Mouse (Mus musculus): ENCODE data around the gene Atg9b. TPM values are rescaled to one million over a fixed set of nuclear protein-coding genes. Genes with fewer than 3 reads are reported as not detected.

Gene Atg9b
- polyA plus RNA-seq, 1 experiment from 2014 or later, result 4.2 TPM

DNA sequence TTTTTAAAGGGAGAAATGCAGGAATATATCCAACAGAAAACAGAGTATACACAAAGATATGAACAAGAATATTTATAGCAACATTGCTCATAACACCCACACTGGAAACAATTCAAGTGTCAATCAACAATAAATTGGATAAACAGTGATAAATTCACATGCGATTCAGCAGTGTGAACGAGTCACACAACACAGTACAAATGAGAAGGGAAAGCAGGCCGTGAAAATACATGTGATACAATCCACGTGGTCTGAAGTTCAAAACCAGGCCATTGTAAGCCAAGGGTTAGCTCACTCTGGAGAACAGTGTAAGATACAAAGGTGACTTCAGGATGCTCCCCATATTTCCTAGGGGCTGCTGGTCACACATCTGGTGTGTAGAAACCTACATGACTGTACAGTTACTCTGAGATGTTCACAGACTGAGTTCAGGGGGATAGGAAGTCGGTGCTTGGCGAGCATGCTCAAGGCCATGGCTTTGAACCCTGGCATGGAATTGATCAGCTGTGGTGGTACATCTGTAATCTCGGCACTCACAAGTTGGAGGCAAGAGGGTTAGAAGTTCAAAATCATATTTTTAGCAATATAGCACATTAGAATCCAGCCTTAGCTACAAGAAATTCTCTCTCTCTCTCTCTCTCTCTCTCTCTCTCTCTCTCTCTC is 17.1 kb downstream of the Atg9b start:
- H3K27ac ChIP-seq (ENCODE audit: low read length), result no peak overlapping the region
- H3K9me3 ChIP-seq (replicated peaks; ENCODE audit: control insufficient read depth, low read length), result no peaks in the 10 kb centered on the region

DNA sequence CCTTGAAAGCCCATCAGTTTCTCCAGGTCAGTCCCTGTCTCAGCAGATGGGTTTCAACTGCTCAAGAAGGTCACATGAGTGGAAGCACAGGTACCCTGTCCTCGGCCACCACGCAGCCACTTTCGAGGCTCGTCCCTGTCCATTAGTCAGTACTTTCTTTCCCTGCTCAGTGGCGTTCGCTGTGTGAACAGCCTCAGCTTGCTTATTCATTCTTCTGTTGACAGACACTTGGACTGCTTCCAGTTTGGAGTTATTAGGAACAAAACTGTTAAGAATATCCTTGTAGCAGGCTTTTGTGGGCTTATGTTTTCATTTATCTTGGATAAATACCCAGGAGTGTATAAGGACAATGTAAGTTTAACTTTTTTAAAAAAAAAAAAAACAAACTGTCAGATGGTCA is 17.7 kb downstream of the Atg9b start:
- Histone ChIP-seq H3K27ac (ENCODE audit: low read length) (no peak overlapping the region), H3K4me1 (ENCODE audit: control insufficient read depth, insufficient read depth, low read length) (peaks cover 8% of the 10 kb centered on the region), H3K9me3 (replicated peaks; ENCODE audit: control insufficient read depth, low read length) (no peaks in the 10 kb centered on the region), H3K4me3 (replicated peaks; ENCODE audit: low read length) (no peak overlapping the region), H3K9ac (ENCODE audit: low read length) (no peak overlapping the region), H3K36me3 (ENCODE audit: control insufficient read depth, insufficient read depth, low read length) (no peaks in the 10 kb centered on the region), H3K27me3 (ENCODE audit: control insufficient read depth, insufficient read depth, low read length) (peaks cover 5% of the 10 kb centered on the region; the same call in 1 of the 2 replicates), H3K4me2 (ENCODE audit: low read depth, low read length) (no peak overlapping the region)
- WGBS, result 22% methylated on average over 6 of the region's 6 CpGs
- ATAC-seq (ENCODE audit: insufficient read depth, low FRiP score), result peak; percentile 47; the same call in 1 of the 2 replicates

More for the DNA sequence above, 17.1 kb downstream of the Atg9b start:
- H3K4me2 ChIP-seq (ENCODE audit: low read depth, low read length), result no peak overlapping the region
- no peak overlapping the region for H3K9ac ChIP-seq (ENCODE audit: low read length)
- no peak for ATAC-seq (ENCODE audit: insufficient read depth, low FRiP score)
- peaks cover 9% of the 10 kb centered on the region; the same call in 1 of the 2 replicates for H3K27me3 ChIP-seq (ENCODE audit: control insufficient read depth, insufficient read depth, low read length)
- no peaks in the 10 kb centered on the region for H3K36me3 ChIP-seq (ENCODE audit: control insufficient read depth, insufficient read depth, low read length)
- peaks cover 8% of the 10 kb centered on the region for H3K4me1 ChIP-seq (ENCODE audit: control insufficient read depth, insufficient read depth, low read length)
- WGBS, result 50% methylated on average over 7 of the region's 7 CpGs
- H3K4me3 ChIP-seq (replicated peaks; ENCODE audit: low read length), result no peak overlapping the region

DNA sequence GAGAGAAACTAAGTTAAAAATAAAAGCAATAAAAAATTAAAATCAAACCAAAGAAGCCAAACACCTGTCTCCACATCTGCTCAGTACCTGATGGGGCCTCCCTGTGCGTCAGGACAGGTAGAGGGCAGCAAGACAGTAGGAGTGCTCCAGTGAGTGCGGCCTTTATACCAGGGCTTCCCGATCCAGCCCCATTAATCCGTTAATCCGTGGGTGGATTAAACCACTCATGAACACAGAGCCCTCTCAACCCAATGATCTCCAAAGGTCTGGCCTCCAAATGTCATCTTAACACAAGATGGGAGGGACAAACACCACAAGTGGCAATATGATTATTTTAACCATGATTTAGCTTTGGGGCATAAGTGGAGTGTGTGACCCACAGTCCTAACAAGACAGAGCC is 18.1 kb downstream of the Atg9b start:
- Histone ChIP-seq H3K9me3 (replicated peaks; ENCODE audit: control insufficient read depth, low read length) (no peaks in the 10 kb centered on the region), H3K9ac (ENCODE audit: low read length) (no peak overlapping the region), H3K4me3 (replicated peaks; ENCODE audit: low read length) (no peak overlapping the region), H3K27ac (ENCODE audit: low read length) (no peak overlapping the region), H3K27me3 (ENCODE audit: control insufficient read depth, insufficient read depth, low read length) (peaks cover 4% of the 10 kb centered on the region; the same call in 1 of the 2 replicates), H3K4me1 (ENCODE audit: control insufficient read depth, insufficient read depth, low read length) (peaks cover 8% of the 10 kb centered on the region), H3K4me2 (ENCODE audit: low read depth, low read length) (no peak overlapping the region), H3K36me3 (ENCODE audit: control insufficient read depth, insufficient read depth, low read length) (no peaks in the 10 kb centered on the region)
- 69% methylated on average over 5 of the region's 5 CpGs for WGBS
- ATAC-seq (ENCODE audit: insufficient read depth, low FRiP score), result no peak

DNA sequence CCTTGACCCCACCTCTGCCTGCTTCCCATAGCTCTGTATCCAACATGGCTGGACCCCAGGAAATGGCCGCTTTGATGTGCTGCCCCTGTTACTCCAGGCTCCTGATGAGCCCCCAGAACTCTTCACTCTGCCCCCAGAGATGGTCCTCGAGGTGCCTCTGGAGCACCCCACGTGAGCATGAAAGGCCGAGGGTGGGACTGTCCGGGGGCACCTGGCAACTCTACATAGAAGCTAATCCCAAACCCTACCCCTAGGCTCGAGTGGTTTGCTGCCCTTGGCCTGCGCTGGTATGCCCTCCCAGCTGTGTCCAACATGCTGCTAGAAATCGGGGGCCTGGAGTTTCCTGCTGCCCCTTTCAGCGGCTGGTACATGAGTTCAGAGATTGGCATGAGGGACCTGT is 22.2 kb downstream of the Atg9b start:
- Histone ChIP-seq H3K4me3 (replicated peaks; ENCODE audit: low read length) (no peak overlapping the region), H3K4me1 (ENCODE audit: control insufficient read depth, insufficient read depth, low read length) (peaks cover 6% of the 10 kb centered on the region), H3K9me3 (replicated peaks; ENCODE audit: control insufficient read depth, low read length) (no peaks in the 10 kb centered on the region), H3K4me2 (ENCODE audit: low read depth, low read length) (no peak overlapping the region), H3K36me3 (ENCODE audit: control insufficient read depth, insufficient read depth, low read length) (no peaks in the 10 kb centered on the region), H3K9ac (ENCODE audit: low read length) (no peak overlapping the region), H3K27ac (ENCODE audit: low read length) (no peak overlapping the region), H3K27me3 (ENCODE audit: control insufficient read depth, insufficient read depth, low read length) (no peaks in the 10 kb centered on the region; the same call in 1 of the 2 replicates)
- no peak; the same call in 1 of the 2 replicates for ATAC-seq (ENCODE audit: insufficient read depth, low FRiP score)
- 83% methylated on average over 9 of the region's 9 CpGs for WGBS

DNA sequence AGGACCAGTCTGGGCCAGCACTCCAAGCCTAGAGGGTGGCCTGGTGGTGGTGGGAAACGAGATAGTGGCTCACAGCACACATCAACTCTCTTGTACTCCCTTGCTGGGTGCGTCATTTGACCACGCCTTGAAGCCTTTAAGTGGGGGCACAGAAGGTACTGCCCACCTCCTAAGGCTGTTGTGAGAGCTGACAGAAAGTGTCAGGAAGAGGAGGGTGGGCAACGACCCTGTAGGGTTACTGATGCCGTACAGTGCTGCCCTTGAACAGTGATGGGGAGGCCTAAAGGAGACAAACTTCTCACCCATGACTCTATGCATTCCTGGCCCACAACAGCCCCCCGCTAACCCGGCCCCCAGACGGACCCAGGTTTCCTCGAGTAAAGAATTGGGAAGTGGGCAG is 25.5 kb downstream of the Atg9b start:
- Histone ChIP-seq H3K36me3 (ENCODE audit: control insufficient read depth, insufficient read depth, low read length) (no peaks in the 10 kb centered on the region), H3K27ac (ENCODE audit: low read length) (no peak overlapping the region), H3K4me1 (ENCODE audit: control insufficient read depth, insufficient read depth, low read length) (no peaks in the 10 kb centered on the region), H3K27me3 (ENCODE audit: control insufficient read depth, insufficient read depth, low read length) (no peaks in the 10 kb centered on the region), H3K4me2 (ENCODE audit: low read depth, low read length) (no peak overlapping the region), H3K4me3 (replicated peaks; ENCODE audit: low read length) (no peak overlapping the region), H3K9ac (ENCODE audit: low read length) (no peak overlapping the region), H3K9me3 (replicated peaks; ENCODE audit: control insufficient read depth, low read length) (no peaks in the 10 kb centered on the region)
- 78% methylated on average over 9 of the region's 9 CpGs for WGBS
- ATAC-seq (ENCODE audit: insufficient read depth, low FRiP score), result no peak

DNA sequence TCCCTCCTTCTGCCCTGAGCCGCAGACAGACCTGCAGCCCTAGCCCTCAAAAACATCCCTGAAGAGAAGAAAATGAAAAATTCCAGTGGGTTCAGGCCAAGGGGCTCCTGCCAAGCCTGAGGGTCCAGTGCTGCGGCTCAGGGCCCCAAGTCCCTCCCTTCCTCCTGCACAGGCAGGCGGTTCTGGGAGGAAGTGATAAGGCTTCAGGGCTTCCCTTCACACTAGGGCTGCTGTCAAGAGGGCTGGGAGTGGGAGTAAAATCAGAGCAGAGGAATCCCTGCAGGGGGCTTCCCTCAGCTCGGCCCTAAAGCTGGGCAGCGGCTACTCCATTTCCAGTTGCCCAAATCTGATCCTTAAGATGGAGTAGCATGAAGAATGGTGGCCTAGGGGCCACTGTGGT is 26.4 kb downstream of the Atg9b start:
- ATAC-seq (ENCODE audit: insufficient read depth, low FRiP score), result no peak
- Histone ChIP-seq H3K9me3 (replicated peaks; ENCODE audit: control insufficient read depth, low read length) (no peaks in the 10 kb centered on the region), H3K4me3 (replicated peaks; ENCODE audit: low read length) (0 out of 2 replicates have a peak overlapping the region, but pooled peaks have one; percentile 23), H3K4me1 (ENCODE audit: control insufficient read depth, insufficient read depth, low read length) (0 out of 2 replicates have a peak, but pooled peaks cover under 1% of the 10 kb centered on the region), H3K9ac (ENCODE audit: low read length) (no peak overlapping the region), H3K27ac (ENCODE audit: low read length) (peak overlapping the region; percentile 22; the same call in 1 of the 2 replicates), H3K4me2 (ENCODE audit: low read depth, low read length) (no peak overlapping the region; the same call in 1 of the 2 replicates), H3K36me3 (ENCODE audit: control insufficient read depth, insufficient read depth, low read length) (no peaks in the 10 kb centered on the region), H3K27me3 (ENCODE audit: control insufficient read depth, insufficient read depth, low read length) (no peaks in the 10 kb centered on the region)
- WGBS, result 35% methylated on average over 5 of the region's 5 CpGs

DNA sequence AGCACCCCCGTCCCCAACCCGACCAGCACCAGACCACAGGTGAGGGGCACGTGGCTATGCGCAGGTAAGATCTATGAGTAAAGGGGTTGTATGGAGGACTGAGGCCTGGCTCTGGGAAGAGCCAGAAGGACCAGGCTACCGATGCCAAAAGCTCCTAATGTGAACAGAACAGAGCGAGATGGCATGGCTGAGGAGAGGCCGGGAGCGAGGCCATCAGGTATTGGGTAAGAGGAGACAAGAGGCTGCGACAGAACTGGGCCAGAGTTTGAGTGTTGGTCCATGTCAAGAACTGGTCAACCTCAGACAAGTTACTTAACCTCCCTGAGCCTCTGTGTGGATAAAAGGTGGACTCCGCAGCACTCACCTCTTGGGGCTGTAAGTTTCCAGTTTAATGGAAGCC is 27.0 kb downstream of the Atg9b start:
- 0 out of 2 replicates have a peak overlapping the region, but pooled peaks have one; percentile 5 for H3K4me2 ChIP-seq (ENCODE audit: low read depth, low read length)
- 0 out of 2 replicates have a peak overlapping the region, but pooled peaks have one; percentile 48 for H3K9ac ChIP-seq (ENCODE audit: low read length)
- H3K36me3 ChIP-seq (ENCODE audit: control insufficient read depth, insufficient read depth, low read length), result no peaks in the 10 kb centered on the region
- no peaks in the 10 kb centered on the region for H3K27me3 ChIP-seq (ENCODE audit: control insufficient read depth, insufficient read depth, low read length)
- 0 out of 2 replicates have a peak, but pooled peaks cover 3% of the 10 kb centered on the region for H3K4me1 ChIP-seq (ENCODE audit: control insufficient read depth, insufficient read depth, low read length)
- no peak for ATAC-seq (ENCODE audit: insufficient read depth, low FRiP score)
- H3K4me3 ChIP-seq (replicated peaks; ENCODE audit: low read length), result peak overlapping the region; percentile 23
- peak overlapping the region; percentile 22; the same call in 1 of the 2 replicates for H3K27ac ChIP-seq (ENCODE audit: low read length)
- WGBS, result 84% methylated on average over 10 of the region's 10 CpGs
- no peaks in the 10 kb centered on the region for H3K9me3 ChIP-seq (replicated peaks; ENCODE audit: control insufficient read depth, low read length)

DNA sequence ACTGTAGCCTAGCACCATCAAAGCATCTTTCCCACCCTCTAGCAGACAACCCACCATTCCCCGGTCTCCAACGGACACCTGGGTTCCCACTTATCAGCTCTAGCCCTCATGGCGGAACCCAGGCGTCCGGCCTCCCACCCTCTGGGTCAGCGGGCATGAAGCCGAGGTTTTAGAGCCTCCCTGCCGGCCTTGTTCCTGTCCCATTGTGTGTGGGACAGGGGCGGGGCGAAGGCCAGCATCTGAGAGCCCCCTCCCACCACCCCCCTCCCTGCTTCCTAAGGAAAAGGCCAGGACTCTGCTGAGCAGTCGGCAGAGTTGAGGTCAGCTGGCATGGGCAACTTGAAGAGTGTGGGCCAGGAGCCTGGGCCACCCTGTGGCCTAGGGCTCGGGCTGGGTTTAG is 27.4 kb downstream of the Atg9b start, which contains the start of gene Nos3:
Nos3 (plus strand) TSS at position 303 of the 400 bp plus-strand sequence.
- Histone ChIP-seq H3K9me3 (replicated peaks; ENCODE audit: control insufficient read depth, low read length) (no peaks in the 10 kb centered on the region), H3K4me3 (replicated peaks; ENCODE audit: low read length) (peak within 1 kb of the TSS; percentile 23), H3K4me1 (ENCODE audit: control insufficient read depth, insufficient read depth, low read length) (0 out of 2 replicates have a peak, but pooled peaks cover 3% of the 10 kb centered on the region), H3K27me3 (ENCODE audit: control insufficient read depth, insufficient read depth, low read length) (no peaks in the 10 kb centered on the region), H3K4me2 (ENCODE audit: low read depth, low read length) (0 out of 2 replicates have a peak within 1 kb of the TSS, but pooled peaks have one; percentile 5), H3K27ac (ENCODE audit: low read length) (peak within 1 kb of the TSS; percentile 22; the same call in 1 of the 2 replicates), H3K36me3 (ENCODE audit: control insufficient read depth, insufficient read depth, low read length) (no peaks in the 10 kb centered on the region), H3K9ac (ENCODE audit: low read length) (0 out of 2 replicates have a peak within 1 kb of the TSS, but pooled peaks have one; percentile 48)
- no peak for ATAC-seq (ENCODE audit: insufficient read depth, low FRiP score)
- WGBS, result 53% methylated on average over 12 of the region's 12 CpGs

DNA sequence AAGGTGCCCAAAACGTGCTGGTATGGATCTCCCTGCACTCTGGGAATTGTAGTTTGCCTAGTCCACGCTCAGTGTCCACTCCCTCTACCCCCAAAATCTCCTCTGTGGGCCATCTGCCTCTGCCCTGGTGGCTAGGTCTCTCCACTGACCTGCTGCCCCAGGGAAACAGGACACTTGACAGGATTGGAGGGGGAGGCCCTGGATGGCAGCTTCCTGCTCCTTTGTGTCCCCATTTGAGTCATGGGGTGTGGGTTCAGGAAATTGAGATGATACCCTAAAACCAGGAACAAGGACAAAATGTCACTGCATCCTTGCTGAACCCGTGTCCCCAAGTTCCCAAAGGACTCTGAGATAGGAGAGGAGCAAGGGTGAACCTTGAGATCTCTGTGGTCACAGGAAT is 27.9 kb downstream of the Atg9b start:
- Histone ChIP-seq H3K9ac (ENCODE audit: low read length) (no peak overlapping the region), H3K4me2 (ENCODE audit: low read depth, low read length) (no peak overlapping the region), H3K9me3 (replicated peaks; ENCODE audit: control insufficient read depth, low read length) (no peaks in the 10 kb centered on the region), H3K36me3 (ENCODE audit: control insufficient read depth, insufficient read depth, low read length) (no peaks in the 10 kb centered on the region), H3K27ac (ENCODE audit: low read length) (no peak overlapping the region), H3K27me3 (ENCODE audit: control insufficient read depth, insufficient read depth, low read length) (no peaks in the 10 kb centered on the region), H3K4me1 (ENCODE audit: control insufficient read depth, insufficient read depth, low read length) (0 out of 2 replicates have a peak, but pooled peaks cover 3% of the 10 kb centered on the region), H3K4me3 (replicated peaks; ENCODE audit: low read length) (no peak overlapping the region)
- ATAC-seq (ENCODE audit: insufficient read depth, low FRiP score), result no peak
- 54% methylated on average over 3 of the region's 3 CpGs for WGBS
